Mouse (Mus musculus): ENCODE data around the gene Ano1. TPM values are rescaled to one million over a fixed set of nuclear protein-coding genes. Genes with fewer than 3 reads are reported as not detected.
A peak's percentile ranks its signal among the peaks of the same experiment; 100 is the strongest.

Gene Ano1
- total RNA-seq, 1 experiment from 2014 or later = not detected

DNA sequence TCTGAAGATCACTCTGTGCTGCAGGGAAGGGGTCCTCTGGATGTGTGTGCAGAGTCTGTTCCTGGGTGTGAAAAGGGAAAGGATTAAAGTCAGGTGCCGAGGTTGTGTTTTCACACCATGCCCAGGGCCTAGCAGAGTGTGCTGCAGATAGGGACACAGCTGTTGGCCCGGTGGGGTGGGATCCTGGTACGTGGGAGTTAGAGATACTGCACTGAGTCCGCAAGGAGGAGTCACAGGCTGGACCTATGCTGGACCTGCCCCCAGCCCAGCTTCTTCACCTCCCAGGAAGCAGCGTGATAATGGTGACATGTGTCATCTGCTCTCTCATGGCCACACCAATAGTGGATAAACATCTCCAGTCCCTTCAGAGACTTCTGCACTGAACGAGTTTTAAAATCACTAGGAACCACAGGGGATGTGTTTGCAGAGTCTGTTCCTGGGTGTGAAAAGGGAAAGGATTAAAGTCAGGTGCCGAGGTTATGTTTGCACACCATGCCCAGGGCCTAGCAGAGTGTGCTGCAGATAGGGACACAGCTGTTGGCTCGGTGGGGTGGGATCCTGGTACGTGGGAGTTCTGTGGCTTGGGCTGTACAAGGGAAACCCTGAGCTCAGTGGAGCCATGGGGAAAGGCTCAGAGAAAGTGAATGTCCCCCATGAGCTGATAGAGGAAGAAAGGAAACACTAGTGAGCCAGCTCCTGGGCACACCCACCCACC, 20.4 kb downstream of the Ano1 start:
- no peak for ATAC-seq (ENCODE audit: extremely low read depth, insufficient number of reproducible peaks, low FRiP score, poor library complexity, severe bottlenecking)

DNA sequence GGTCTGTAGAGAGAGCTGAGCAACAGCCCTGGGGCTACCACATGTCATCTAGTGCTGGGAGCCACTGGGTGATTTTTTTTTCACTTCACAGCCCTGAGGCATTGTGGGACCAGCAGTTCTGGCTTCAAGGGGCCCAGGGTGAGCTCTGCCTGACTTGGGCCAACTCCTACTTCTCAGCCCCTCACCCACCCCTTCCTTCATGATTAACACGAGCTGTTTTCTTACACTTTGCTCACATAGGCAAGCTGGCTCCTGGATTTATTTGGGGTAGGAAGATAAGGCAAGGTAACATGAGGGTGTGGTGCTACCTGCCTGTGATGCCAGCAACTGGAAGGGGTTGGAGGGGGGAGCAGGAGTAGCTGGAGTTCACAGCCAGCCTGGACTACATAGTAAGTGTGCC, 27.5 kb downstream of the Ano1 start:
- ATAC-seq (ENCODE audit: extremely low read depth, insufficient number of reproducible peaks, low FRiP score, poor library complexity, severe bottlenecking) = no peak

DNA sequence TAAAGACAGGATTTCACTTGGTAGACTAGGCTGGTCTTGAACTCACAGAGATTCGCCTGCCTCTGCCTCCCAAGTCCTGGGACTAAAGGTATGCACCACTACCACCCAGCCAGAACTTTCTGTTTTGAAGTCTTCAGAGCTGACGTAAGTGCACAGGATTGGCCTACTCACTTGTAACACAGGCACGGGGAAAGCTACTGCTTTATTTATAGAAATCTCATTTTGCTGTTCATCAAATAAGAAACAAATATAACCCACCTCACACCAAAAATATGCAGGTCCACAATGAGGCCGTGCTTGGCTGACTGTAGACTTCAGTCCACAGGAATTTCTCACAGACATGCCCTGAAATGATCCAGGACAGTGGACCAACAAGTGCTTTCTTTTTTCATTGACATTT, 31.8 kb downstream of the Ano1 start:
- ATAC-seq (ENCODE audit: extremely low read depth, insufficient number of reproducible peaks, low FRiP score, poor library complexity, severe bottlenecking) = no peak

DNA sequence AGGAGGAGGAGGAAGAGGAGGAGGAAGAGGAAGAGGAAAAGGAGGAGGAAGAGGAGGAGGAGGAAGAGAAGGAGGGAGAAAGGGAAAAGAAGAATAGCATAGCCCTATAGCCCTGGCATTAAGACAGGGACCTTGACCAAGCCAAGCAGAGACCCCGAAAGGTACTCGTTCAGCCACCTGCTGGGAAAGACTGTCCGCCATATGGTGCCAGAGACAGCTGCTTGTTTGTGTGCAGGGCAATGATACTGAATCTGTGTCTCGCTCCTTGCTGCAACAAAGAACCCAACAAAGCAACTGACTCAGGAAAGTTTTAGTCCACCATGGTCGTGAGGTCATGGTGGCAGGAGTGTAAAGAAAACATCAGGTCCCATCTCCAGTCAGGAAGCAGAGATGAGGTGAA, 34.0 kb downstream of the Ano1 start:
- ATAC-seq (ENCODE audit: extremely low read depth, insufficient number of reproducible peaks, low FRiP score, poor library complexity, severe bottlenecking) = no peak

DNA sequence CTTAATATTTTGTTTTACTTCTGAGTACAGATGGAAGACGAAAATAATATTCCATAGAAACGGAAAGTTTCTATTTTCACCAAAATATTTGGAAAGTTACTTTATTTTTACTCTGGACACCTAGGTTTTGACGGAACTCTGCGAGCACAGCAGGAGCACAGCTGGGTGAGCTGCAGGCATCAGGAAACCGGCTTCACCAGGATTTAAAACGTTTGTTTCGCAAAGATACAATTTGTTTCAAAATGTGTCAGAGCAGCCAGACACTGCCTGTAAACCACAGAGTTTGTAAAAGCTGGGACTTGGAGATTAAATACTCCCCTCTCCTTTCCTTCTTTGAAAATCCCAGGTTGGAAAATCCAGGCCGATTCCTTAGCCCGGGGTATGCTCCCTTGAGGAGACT, 53.9 kb downstream of the Ano1 start:
- ATAC-seq (ENCODE audit: extremely low read depth, insufficient number of reproducible peaks, low FRiP score, poor library complexity, severe bottlenecking) = no peak

DNA sequence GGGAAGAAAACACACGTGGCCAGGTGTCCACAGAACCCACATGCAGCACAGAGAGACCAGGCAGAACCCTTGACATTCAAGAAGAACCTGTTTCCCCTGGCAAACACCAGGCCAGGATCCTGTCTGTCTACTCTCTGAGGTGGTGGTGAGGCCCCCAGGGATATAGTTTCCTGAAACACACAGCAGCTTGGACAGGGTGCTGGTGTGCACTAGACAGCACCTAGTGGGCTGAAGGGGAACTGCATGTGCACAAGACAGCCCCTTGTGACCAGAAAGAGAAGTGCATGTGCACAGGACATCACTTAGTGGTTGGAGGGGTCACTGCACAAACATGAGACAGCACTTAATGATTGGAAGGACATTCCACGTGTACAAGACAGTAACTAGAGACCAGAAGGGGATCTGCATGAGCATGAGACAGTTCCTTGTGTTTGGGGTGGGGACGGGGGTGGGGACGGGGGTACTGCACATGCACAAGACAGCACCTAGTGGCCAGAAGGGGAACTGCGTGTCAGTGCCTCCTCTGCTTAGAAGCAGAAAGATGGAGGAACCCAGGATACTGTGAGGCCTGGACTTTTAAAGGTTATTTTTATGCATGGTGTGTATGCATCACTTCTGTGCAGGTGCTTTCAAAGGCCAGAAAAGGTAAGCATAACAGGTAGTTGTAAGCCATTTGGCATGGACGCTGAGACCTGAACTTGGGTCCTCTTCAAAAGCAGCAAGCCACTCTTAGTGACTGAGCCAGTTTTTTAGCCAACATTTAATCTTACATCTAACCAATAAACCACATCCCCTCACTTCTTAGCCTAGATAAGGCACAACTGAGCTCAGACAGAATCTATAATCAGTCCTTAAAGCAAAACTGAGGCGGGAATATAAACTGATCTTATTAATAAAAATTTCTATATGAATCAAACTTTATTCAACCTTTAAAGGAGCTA, 54.7 kb downstream of the Ano1 start:
- ATAC-seq (ENCODE audit: extremely low read depth, insufficient number of reproducible peaks, low FRiP score, poor library complexity, severe bottlenecking) = peak; percentile 33; the same call in 1 of the 2 replicates

DNA sequence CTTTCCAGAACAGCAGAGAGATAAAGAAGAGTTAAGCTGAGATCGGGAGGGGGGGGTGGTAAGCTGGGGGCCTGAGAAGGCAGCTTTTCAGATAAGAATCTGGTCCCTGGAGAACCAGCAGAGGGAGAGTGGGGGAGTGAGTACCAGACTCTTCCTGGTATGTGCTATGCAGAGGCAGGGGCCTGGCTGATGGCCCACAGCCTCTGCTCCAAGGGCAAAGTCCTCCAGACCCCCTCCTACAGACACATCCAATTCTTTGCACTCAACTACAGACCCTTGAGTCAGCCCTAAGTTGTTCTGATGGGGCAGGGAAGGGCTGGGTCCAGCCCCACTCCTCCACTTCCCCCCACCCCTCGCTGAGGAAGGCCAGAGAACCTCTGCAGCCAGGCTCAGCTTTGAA, 61.9 kb downstream of the Ano1 start:
- no peak for ATAC-seq (ENCODE audit: extremely low read depth, insufficient number of reproducible peaks, low FRiP score, poor library complexity, severe bottlenecking)

GRCm38 (mm10) chr7:144689136-144689535, 62.6 kb downstream of the Ano1 start:
- ATAC-seq (ENCODE audit: extremely low read depth, insufficient number of reproducible peaks, low FRiP score, poor library complexity, severe bottlenecking) = no peak

- 0 out of 2 replicates have a peak, but pooled peaks have one; percentile 11 for ATAC-seq (ENCODE audit: extremely low read depth, insufficient number of reproducible peaks, low FRiP score, poor library complexity, severe bottlenecking)
These were observed 64.0 kb downstream of the Ano1 start for GRCm38 (mm10) chr7:144687663-144688381.

GRCm38 (mm10) chr7:144684947-144685346, 66.8 kb downstream of the Ano1 start:
- no peak for ATAC-seq (ENCODE audit: extremely low read depth, insufficient number of reproducible peaks, low FRiP score, poor library complexity, severe bottlenecking)

- no peak for ATAC-seq (ENCODE audit: extremely low read depth, insufficient number of reproducible peaks, low FRiP score, poor library complexity, severe bottlenecking)
These were observed 67.3 kb downstream of the Ano1 start for GRCm38 (mm10) chr7:144684467-144684866.

- ATAC-seq (ENCODE audit: extremely low read depth, insufficient number of reproducible peaks, low FRiP score, poor library complexity, severe bottlenecking) = no peak
These were observed 71.7 kb downstream of the Ano1 start for GRCm38 (mm10) chr7:144680096-144680495.

GRCm38 (mm10) chr7:144678241-144679030, 73.3 kb downstream of the Ano1 start:
- no peak for ATAC-seq (ENCODE audit: extremely low read depth, insufficient number of reproducible peaks, low FRiP score, poor library complexity, severe bottlenecking)

DNA sequence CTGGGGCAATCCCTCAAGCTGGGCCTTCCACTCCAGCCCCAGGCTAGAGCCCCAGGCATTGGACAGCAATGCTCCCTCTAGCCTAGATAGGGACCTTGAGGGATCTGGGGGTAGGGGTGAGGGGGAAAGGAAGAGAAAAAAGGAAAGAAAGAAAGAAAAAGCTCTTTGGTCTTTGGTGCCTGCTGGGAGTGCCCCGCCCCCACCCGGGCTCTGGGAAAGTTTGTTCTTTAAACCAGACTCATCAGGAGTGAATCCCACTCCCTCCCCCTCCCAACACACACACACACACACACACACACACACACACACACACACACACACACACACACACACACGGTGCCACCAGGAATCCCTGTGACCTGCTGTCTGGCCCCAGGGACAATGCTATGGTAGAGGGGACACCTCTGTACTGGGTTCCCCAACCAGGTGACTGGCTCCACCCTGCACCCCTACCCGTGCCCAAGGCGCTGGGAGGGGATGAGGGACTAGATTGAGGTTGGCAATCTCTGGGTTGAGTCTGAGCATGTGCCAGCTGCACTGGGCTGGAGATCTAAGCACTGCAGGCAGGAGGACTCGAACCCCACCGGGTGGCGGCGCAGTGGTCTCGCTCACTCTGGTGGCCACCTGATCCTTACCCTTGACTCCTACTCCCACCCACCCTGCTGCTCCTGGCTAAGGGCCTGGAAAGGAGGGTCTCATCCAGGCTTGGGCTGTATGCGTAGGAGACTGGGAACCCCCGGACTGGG, 74.3 kb downstream of the Ano1 start:
- ATAC-seq (ENCODE audit: extremely low read depth, insufficient number of reproducible peaks, low FRiP score, poor library complexity, severe bottlenecking) = no peak

DNA sequence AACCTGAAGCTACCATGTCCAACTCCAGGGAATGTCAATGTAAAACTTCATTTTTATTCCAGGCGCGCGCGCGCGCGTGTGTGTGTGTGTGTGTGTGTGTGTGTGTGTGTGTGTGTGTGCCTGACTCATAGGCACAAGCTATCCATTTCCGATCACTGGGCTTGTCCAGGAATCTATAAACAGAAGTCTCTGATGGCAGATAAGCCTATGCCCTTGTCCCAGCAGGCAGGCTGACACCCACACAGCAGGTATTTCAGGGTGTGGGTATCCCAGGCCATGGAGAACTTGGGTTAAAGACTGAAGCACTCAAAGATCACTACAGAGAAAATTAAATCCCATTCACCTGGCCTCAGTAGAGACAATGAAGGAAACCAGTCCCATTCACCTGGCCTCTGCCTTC, 76.1 kb downstream of the Ano1 start:
- no peak for ATAC-seq (ENCODE audit: extremely low read depth, insufficient number of reproducible peaks, low FRiP score, poor library complexity, severe bottlenecking)

- ATAC-seq (ENCODE audit: extremely low read depth, insufficient number of reproducible peaks, low FRiP score, poor library complexity, severe bottlenecking) = no peak
These were observed 81.9 kb downstream of the Ano1 start for GRCm38 (mm10) chr7:144669895-144670294.

GRCm38 (mm10) chr7:144668603-144669278, 83.0 kb downstream of the Ano1 start:
- ATAC-seq (ENCODE audit: extremely low read depth, insufficient number of reproducible peaks, low FRiP score, poor library complexity, severe bottlenecking) = no peak

DNA sequence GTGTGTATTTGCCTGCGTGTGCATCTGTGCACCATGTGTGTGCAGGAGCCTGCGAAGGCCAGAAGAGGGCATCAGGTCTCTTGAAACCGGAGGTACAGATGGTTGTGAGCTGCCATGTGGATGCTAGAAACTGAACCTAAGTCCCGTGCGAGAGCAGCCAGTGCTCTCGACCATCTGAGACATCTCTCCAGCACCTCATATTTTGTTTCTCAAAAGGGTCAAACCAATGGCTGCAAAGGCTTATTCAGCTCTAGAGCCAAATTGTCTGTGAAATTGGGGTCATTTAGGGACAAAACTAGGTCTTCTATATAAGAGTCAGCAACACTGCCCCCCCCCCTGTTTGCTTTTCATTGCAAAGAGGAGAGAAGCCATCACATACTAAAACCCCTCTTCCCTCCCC, 84.7 kb downstream of the Ano1 start:
- ATAC-seq (ENCODE audit: extremely low read depth, insufficient number of reproducible peaks, low FRiP score, poor library complexity, severe bottlenecking) = no peak

Data from neutrophil, adult 5-6 weeks (primary cell).